Mouse (Mus musculus) kidney, adult 2 months (tissue): Measurements from ENCODE around the gene Unc5c.

Experiments
- CTCF ChIP-seq: fragments of 200-500 bp; conservative IDR thresholded peaks from 2 replicates; pipeline ENCODE4 v1.5.1; 2011; ENCODE audit warnings: low read depth, mild to moderate bottlenecking, control low read depth, low read length, moderate library complexity, mixed read lengths; ENCODE audit not compliant: insufficient read depth, insufficient read length
- POLR2A ChIP-seq: fragments of 200-500 bp; IDR thresholded peaks from one replicate; pipeline ENCODE4 v1.6.1; 2011; ENCODE audit warnings: low read depth, low read length, control low read depth

- TF ChIP-seq POLR2A = no peak
- TF ChIP-seq CTCF = no peak
These were observed 392.1 kb downstream of the Unc5c start for GRCm38 (mm10) chr3:141857123-141857522.
